Mouse (Mus musculus) liver, postnatal 0 days (tissue): ENCODE measurements around the gene Cxcl16.

Experiments used
- CTCF ChIP-seq: sonication (generic); IDR thresholded peaks from 2 replicates; pipeline ENCODE4 v1.5.1; 2016; ENCODE audit warnings: antibody characterized with exemption, low read depth
- EP300 ChIP-seq: IDR thresholded peaks from 2 replicates; pipeline ENCODE4 v1.6.1; 2016; ENCODE audit warnings: antibody characterized with exemption, low read depth, mild to moderate bottlenecking

- no peak for TF ChIP-seq CTCF
- no peak for TF ChIP-seq EP300
Measured at GRCm38 (mm10) chr11:70459601-70460101, at the start of gene Cxcl16.
